Mouse (Mus musculus) olfactory bulb, adult 2 months (tissue): Measurements from ENCODE around the gene Jazf1. TPM values are rescaled to one million over a fixed set of nuclear protein-coding genes. Genes with fewer than 3 reads are reported as not detected.

ENCODE experiments used
- H3K27ac ChIP-seq: fragments of 200-500 bp; 2 replicates; pipeline ENCODE4 v1.5.1; 2012; ENCODE audit warnings: low read depth, low read length; ENCODE audit not compliant: insufficient read depth
- H3K4me1 ChIP-seq: fragments of 200-500 bp; 2 replicates; pipeline ENCODE4 v1.6.1; 2012; ENCODE audit warnings: low read length; ENCODE audit not compliant: control insufficient read depth, insufficient read depth
- H3K4me3 ChIP-seq: fragments of 200-500 bp; 2 replicates; pipeline ENCODE4 v1.5.1; 2012; ENCODE audit warnings: mild to moderate bottlenecking, low read depth, low read length, moderate library complexity; ENCODE audit not compliant: insufficient read depth
- CTCF ChIP-seq: fragments of 200-500 bp; IDR thresholded peaks from 2 replicates; pipeline ENCODE4 v1.5.1; 2012; ENCODE audit warnings: low read depth, mild to moderate bottlenecking, low read length, moderate library complexity; ENCODE audit not compliant: insufficient read depth
- POLR2A ChIP-seq: fragments of 200-500 bp; IDR thresholded peaks from 2 replicates; pipeline ENCODE4 v1.6.1; 2012; ENCODE audit warnings: mild to moderate bottlenecking, low read depth, low read length, moderate library complexity; ENCODE audit not compliant: insufficient read depth
- WGBS: fragments of 180-500 bp; shearing (Covaris S2); methylation state at CpG from one replicate; pipeline ENCODE4 v1.1.7; 2018; 5-methylcytosine and 5-hydroxymethylcytosine counted together
- polyA plus RNA-seq: library from polyadenylated mRNA; stranded (reverse); fragments of >200 nt; gene quantifications from 2 replicates; pipeline ENCODE4 v1.2.4, GENCODE M21; 2012; ENCODE audit warnings: low replicate concordance; ENCODE audit not compliant: missing spikeins, insufficient read depth, insufficient read length

Gene Jazf1
- polyA plus RNA-seq, 1 experiment, result not detected

- no peak overlapping the region for H3K4me3 ChIP-seq
- 95% methylated on average over 2 of the region's 2 CpGs for WGBS
- no peak for TF ChIP-seq CTCF
- TF ChIP-seq POLR2A, result no peak
- H3K4me1 ChIP-seq, result no peaks in the 10 kb centered on the region
- no peak overlapping the region for H3K27ac ChIP-seq
Observed at GRCm38 (mm10) chr6:52841611-52842010, 226.8 kb downstream of the Jazf1 start.

DNA sequence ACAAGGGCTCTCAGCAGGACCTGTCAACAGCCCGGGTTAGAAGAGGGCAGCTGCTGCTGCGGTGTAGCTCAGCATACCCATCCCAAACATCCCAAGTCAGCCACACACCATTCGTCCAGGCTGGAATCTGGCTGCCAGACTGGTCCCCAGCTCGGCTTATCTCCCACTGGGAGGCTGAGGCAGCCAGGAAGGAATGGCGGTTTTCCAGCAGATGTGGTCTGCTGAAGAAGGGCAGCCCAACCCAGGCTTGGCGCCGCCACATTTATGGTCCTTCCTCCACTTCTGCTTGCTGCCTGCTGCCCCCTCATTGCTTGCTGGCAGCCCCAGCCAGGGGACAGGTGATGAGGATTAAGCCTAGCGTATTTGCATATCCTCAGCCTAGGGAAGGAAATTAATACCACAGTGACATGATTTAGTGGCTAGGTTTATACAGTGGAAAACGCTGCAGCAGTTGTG, 227.8 kb downstream of the Jazf1 start:
- H3K27ac ChIP-seq, result no peak overlapping the region
- no peak overlapping the region for H3K4me3 ChIP-seq
- no peaks in the 10 kb centered on the region for H3K4me1 ChIP-seq
- TF ChIP-seq POLR2A (no peak), CTCF (no peak)
- 74% methylated on average over 9 of the region's 9 CpGs for WGBS

- Histone ChIP-seq H3K27ac (no peak overlapping the region), H3K4me1 (no peaks in the 10 kb centered on the region), H3K4me3 (no peak overlapping the region)
- TF ChIP-seq CTCF (peak; percentile 68), POLR2A (no peak)
- WGBS, result 10% methylated on average over 8 of the region's 8 CpGs
Observed at GRCm38 (mm10) chr6:52838691-52839090, 229.7 kb downstream of the Jazf1 start.

DNA sequence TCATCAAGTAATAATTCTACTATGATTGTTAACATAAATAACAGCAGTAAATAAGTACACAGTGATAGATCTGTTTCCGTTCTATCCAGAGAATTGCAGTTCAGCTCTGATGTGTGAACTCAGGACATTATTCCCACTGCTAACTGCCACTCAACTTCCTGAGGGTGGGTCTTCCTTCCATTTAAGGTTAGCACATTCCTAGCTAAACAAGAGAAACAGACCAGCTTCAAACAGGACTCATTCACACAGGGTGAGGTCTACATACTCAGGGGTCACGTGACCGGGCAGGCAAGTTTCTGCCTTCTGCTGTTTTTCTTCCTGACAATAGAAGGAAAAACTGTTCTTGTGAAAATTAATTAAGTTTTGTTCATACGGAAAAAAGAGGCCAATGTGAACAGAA, 230.6 kb downstream of the Jazf1 start:
- Histone ChIP-seq H3K27ac (no peak overlapping the region), H3K4me3 (no peak overlapping the region), H3K4me1 (no peaks in the 10 kb centered on the region)
- TF ChIP-seq POLR2A (no peak), CTCF (no peak)
- 84% methylated on average over 4 of the region's 4 CpGs for WGBS

DNA sequence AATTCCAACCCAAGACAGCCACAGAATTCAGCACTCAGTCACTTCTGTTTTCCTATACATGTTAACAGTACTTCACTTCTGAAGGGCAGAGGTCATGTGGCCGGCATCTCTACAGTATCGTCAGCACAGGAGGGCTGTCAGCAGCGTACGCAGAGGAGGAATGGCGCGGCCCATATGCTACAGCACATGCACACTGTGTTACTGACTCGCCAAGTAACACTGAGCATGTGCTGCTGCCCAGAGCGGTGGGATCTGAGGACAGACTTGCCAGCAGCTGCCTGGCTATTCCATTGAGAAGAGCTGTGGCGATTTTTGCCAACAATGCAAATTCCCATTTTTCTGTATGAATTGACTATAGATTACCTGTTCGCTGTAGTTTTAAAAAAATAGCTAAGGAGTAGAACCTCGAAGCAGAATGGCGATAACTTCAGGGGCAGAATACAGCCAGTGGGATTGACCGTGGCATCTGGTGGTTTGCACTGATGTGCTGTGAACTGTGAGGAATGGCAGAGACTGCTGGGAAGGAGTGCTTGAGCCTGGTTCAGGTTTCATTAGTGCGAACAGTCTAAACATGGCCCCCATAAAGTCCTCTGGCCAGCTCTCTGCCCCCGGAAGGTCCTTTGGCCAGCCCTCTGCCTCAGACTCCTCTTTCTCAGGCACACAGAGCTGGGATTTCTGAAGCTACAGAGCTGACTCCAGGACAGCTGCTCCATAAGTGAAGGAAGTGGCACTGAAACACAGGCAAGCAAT, 232.1 kb downstream of the Jazf1 start:
- no peak overlapping the region for H3K27ac ChIP-seq
- no peak overlapping the region for H3K4me3 ChIP-seq
- TF ChIP-seq CTCF (no peak), POLR2A (no peak)
- H3K4me1 ChIP-seq, result no peaks in the 10 kb centered on the region
- 95% methylated on average over 15 of the region's 15 CpGs for WGBS

- 88% methylated on average over 2 of the region's 2 CpGs for WGBS
- peaks cover 16% of the 10 kb centered on the region for H3K4me1 ChIP-seq
- H3K4me3 ChIP-seq, result no peak overlapping the region
- no peak overlapping the region for H3K27ac ChIP-seq
- TF ChIP-seq POLR2A (no peak), CTCF (no peak)
Observed at GRCm38 (mm10) chr6:52827752-52828277, 240.6 kb downstream of the Jazf1 start.

GRCm38 (mm10) chr6:52825535-52825934, 242.9 kb downstream of the Jazf1 start:
- peak overlapping the region; percentile 83 for H3K27ac ChIP-seq
- peaks cover 16% of the 10 kb centered on the region for H3K4me1 ChIP-seq
- H3K4me3 ChIP-seq, result no peak overlapping the region
- TF ChIP-seq POLR2A (no peak), CTCF (no peak)
- WGBS, result 24% methylated on average over 5 of the region's 5 CpGs

GRCm38 (mm10) chr6:52824977-52825482, 243.4 kb downstream of the Jazf1 start:
- Histone ChIP-seq H3K4me3 (no peak overlapping the region), H3K27ac (peak overlapping the region; percentile 83), H3K4me1 (peaks cover 16% of the 10 kb centered on the region)
- TF ChIP-seq POLR2A (no peak), CTCF (no peak)
- 52% methylated on average over 3 of the region's 3 CpGs for WGBS

GRCm38 (mm10) chr6:52823064-52823463, 245.4 kb downstream of the Jazf1 start:
- TF ChIP-seq POLR2A, result no peak
- no peak for TF ChIP-seq CTCF
- Histone ChIP-seq H3K27ac (no peak overlapping the region), H3K4me3 (no peak overlapping the region), H3K4me1 (peaks cover 20% of the 10 kb centered on the region)
- 74% methylated on average over 7 of the region's 7 CpGs for WGBS
